Mouse (Mus musculus): ENCODE results near the gene Heatr5b.

- no peak for TF ChIP-seq CTCF (conservative IDR thresholded peaks at IDR 0.05; ENCODE audit: insufficient read depth, insufficient read length, low read depth, low read length)
- no peak for TF ChIP-seq POLR2A (IDR thresholded peaks at IDR 0.05; ENCODE audit: low read depth, low read length)
These were observed 71.9 kb downstream of the Heatr5b start for GRCm38 (mm10) chr17:78763272-78763671.

All from kidney, adult 2 months (tissue).